Mouse (Mus musculus) lung, adult 2 months (tissue): ENCODE measurements around the gene Evx1.

Experiments
- CTCF ChIP-seq: fragments of 200-500 bp; IDR thresholded peaks from 2 replicates; pipeline ENCODE4 v1.5.1; 2011; ENCODE audit warnings: mild to moderate bottlenecking, low read length, control low read depth; ENCODE audit not compliant: insufficient read depth
- POLR2A ChIP-seq: fragments of 200-500 bp; IDR thresholded peaks from 2 replicates; pipeline ENCODE4 v1.6.1; 2011; ENCODE audit warnings: low read depth, mild to moderate bottlenecking, control low read depth, low read length, borderline replicate concordance; ENCODE audit errors: extremely low read depth

DNA sequence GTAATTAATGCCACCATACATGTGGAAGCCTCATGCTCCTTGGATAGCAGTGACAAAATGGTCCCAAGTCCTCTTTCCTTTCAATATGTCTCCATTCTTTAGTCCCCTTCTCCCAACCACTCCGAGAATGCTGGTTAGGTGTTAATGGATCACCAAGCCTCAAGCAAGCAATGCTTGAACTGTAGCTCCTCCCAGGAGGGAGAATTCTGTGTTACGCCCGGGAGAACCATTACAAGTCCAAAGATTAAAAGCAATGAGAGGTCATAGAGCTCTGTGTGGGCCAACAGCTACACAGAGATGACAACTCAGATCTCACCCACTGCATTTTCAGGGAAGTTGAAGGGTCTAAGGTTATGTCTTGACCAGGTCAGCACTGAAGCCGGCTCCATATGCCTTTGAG, 14.8 kb upstream of the Evx1 start:
- TF ChIP-seq POLR2A (no peak), CTCF (no peak)
